Mouse (Mus musculus): ENCODE data around the gene Rab3ip. TPM values are rescaled to one million over a fixed set of nuclear protein-coding genes. Genes with fewer than 3 reads are reported as not detected.

The Rab3ip gene
- polyA plus RNA-seq, 1 experiment from 2014 or later: 198 TPM

- no peaks in the 10 kb centered on the region for H3K27me3 ChIP-seq
- ChIA-PET POLR2A (no interaction called here), CTCF (interaction anchor here (0.9 to 1.2 kb wide), 2 partner anchors 9 to 12 kb away, joined by 3 read pairs; no protein-coding TSS in a partner anchor)
- in situ Hi-C loops (cut with MboI; ENCODE audit: low pct_unique_long_range_greater_than_20kb): no loop called here
- ATAC-seq: no peak
- TF ChIP-seq CTCF (IDR thresholded peaks at IDR 0.05): no peak
- no peak for DNase-seq (ENCODE audit: low read depth, low spot score)
Measured at GRCm38 (mm10) chr10:116923651-116924495, 26.7 kb downstream of the Rab3ip start.

- DNase-seq (ENCODE audit: low read depth, low spot score) (no peak), ATAC-seq (no peak)
- CTCF ChIA-PET: no interaction called here
- POLR2A ChIA-PET: no interaction called here
- TF ChIP-seq CTCF (IDR thresholded peaks at IDR 0.05): no peak
- no peaks in the 10 kb centered on the region for H3K27me3 ChIP-seq
- in situ Hi-C loops (cut with MboI; ENCODE audit: low pct_unique_long_range_greater_than_20kb): no loop called here
Measured at GRCm38 (mm10) chr10:116922161-116922560, 28.4 kb downstream of the Rab3ip start.

- ChIA-PET POLR2A (no interaction called here), CTCF (interaction anchor here (1.1 to 1.5 kb wide), 2 partner anchors 14 to 26 kb away, joined by 3 to 4 read pairs; no protein-coding TSS in a partner anchor)
- in situ Hi-C loops (cut with MboI; ENCODE audit: low pct_unique_long_range_greater_than_20kb): no loop called here
- no peak for ATAC-seq
- no peak for DNase-seq (ENCODE audit: low read depth, low spot score)
- no peak for TF ChIP-seq CTCF (IDR thresholded peaks at IDR 0.05)
- no peaks in the 10 kb centered on the region for H3K27me3 ChIP-seq
Measured at GRCm38 (mm10) chr10:116921416-116921815, 29.2 kb downstream of the Rab3ip start.

- no peak for DNase-seq (ENCODE audit: low read depth, low spot score)
- TF ChIP-seq CTCF (IDR thresholded peaks at IDR 0.05): no peak
- ATAC-seq: no peak
- CTCF ChIA-PET: interaction anchor here (0.9 to 1.8 kb wide), 4 partner anchors 8 to 25 kb away, joined by 3 to 5 read pairs (median 4); no protein-coding TSS in a partner anchor
- POLR2A ChIA-PET: no interaction called here
- no peaks in the 10 kb centered on the region for H3K27me3 ChIP-seq
- in situ Hi-C loops (cut with MboI; ENCODE audit: low pct_unique_long_range_greater_than_20kb): no loop called here
Measured at GRCm38 (mm10) chr10:116920641-116921040, 29.9 kb downstream of the Rab3ip start.

- ATAC-seq (no peak), DNase-seq (ENCODE audit: low read depth, low spot score) (no peak)
- ChIA-PET POLR2A (no interaction called here), CTCF (interaction anchor here (0.9 to 1.8 kb wide), 6 partner anchors 9 to 107 kb away, joined by 3 to 5 read pairs (median 4); no protein-coding TSS in a partner anchor)
- in situ Hi-C loops (cut with MboI; ENCODE audit: low pct_unique_long_range_greater_than_20kb): no loop called here
- no peaks in the 10 kb centered on the region for H3K27me3 ChIP-seq
- TF ChIP-seq CTCF (IDR thresholded peaks at IDR 0.05): no peak
Measured at GRCm38 (mm10) chr10:116919368-116920317, 30.9 kb downstream of the Rab3ip start.

GRCm38 (mm10) chr10:116916581-116916980 lies 34.0 kb downstream of the Rab3ip start:
- in situ Hi-C loops (cut with MboI; ENCODE audit: low pct_unique_long_range_greater_than_20kb): no loop called here
- no peak for ATAC-seq
- TF ChIP-seq CTCF (IDR thresholded peaks at IDR 0.05): no peak
- ChIA-PET POLR2A (no interaction called here), CTCF (interaction anchor here (1.5 kb wide), 1 partner anchor 11 kb away, joined by 5 read pairs; no protein-coding TSS in a partner anchor)
- no peak for DNase-seq (ENCODE audit: low read depth, low spot score)
- H3K27me3 ChIP-seq: no peaks in the 10 kb centered on the region

GRCm38 (mm10) chr10:116915286-116915685 lies 35.3 kb downstream of the Rab3ip start:
- in situ Hi-C loops (cut with MboI; ENCODE audit: low pct_unique_long_range_greater_than_20kb): no loop called here
- CTCF ChIA-PET: interaction anchor here (1.3 to 1.4 kb wide), 2 partner anchors 11 to 21 kb away, joined by 4 read pairs; no protein-coding TSS in a partner anchor
- ATAC-seq (no peak), DNase-seq (ENCODE audit: low read depth, low spot score) (no peak)
- no peaks in the 10 kb centered on the region for H3K27me3 ChIP-seq
- POLR2A ChIA-PET: no interaction called here
- TF ChIP-seq CTCF (IDR thresholded peaks at IDR 0.05): no peak

GRCm38 (mm10) chr10:116914586-116914985 lies 36.0 kb downstream of the Rab3ip start:
- ATAC-seq (peak; percentile 31), DNase-seq (ENCODE audit: low read depth, low spot score) (no peak)
- ChIA-PET POLR2A (no interaction called here), CTCF (interaction anchor here (1.3 to 1.4 kb wide), 2 partner anchors 11 to 22 kb away, joined by 4 read pairs; no protein-coding TSS in a partner anchor)
- in situ Hi-C loops (cut with MboI; ENCODE audit: low pct_unique_long_range_greater_than_20kb): no loop called here
- no peaks in the 10 kb centered on the region for H3K27me3 ChIP-seq
- no peak for TF ChIP-seq CTCF (IDR thresholded peaks at IDR 0.05)

GRCm38 (mm10) chr10:116913647-116914273 lies 36.8 kb downstream of the Rab3ip start:
- DNase-seq (ENCODE audit: low read depth, low spot score) (no peak), ATAC-seq (no peak)
- in situ Hi-C loops (cut with MboI; ENCODE audit: low pct_unique_long_range_greater_than_20kb): no loop called here
- POLR2A ChIA-PET: no interaction called here
- CTCF ChIA-PET: interaction anchor here (1.4 kb wide), 1 partner anchor 22 kb away, joined by 4 read pairs; no protein-coding TSS in a partner anchor
- no peaks in the 10 kb centered on the region for H3K27me3 ChIP-seq
- TF ChIP-seq CTCF (IDR thresholded peaks at IDR 0.05): no peak

- CTCF ChIA-PET: no interaction called here
- POLR2A ChIA-PET: no interaction called here
- no peak for TF ChIP-seq CTCF (IDR thresholded peaks at IDR 0.05)
- H3K27me3 ChIP-seq: no peaks in the 10 kb centered on the region
- in situ Hi-C loops (cut with MboI; ENCODE audit: low pct_unique_long_range_greater_than_20kb): no loop called here
- ATAC-seq (no peak), DNase-seq (ENCODE audit: low read depth, low spot score) (no peak)
Measured at GRCm38 (mm10) chr10:116912850-116913249, 37.7 kb downstream of the Rab3ip start.
